Mouse (Mus musculus) brain, embryonic 14.5 days (tissue): ENCODE data around the gene Fam227b. TPM values are rescaled to one million over a fixed set of nuclear protein-coding genes. Genes with fewer than 3 reads are reported as not detected.

Experiments
- DNase-seq: peaks from one replicate; pipeline ENCODE4 v3.0.0-alpha.2; 2011; ENCODE audit warnings: low read depth
- CTCF ChIP-seq: fragments of 200-500 bp; IDR thresholded peaks from 2 replicates; pipeline ENCODE4 v1.5.1; 2012; ENCODE audit warnings: inconsistent platforms, mild to moderate bottlenecking, moderate library complexity, borderline replicate concordance; ENCODE audit not compliant: insufficient read depth, insufficient read length; ENCODE audit errors: extremely low read depth
- POLR2A ChIP-seq: fragments of 200-500 bp; IDR thresholded peaks from 2 replicates; pipeline ENCODE4 v1.6.1; 2012; ENCODE audit warnings: mild to moderate bottlenecking, inconsistent platforms, borderline replicate concordance; ENCODE audit not compliant: poor library complexity, insufficient read depth, insufficient read length, severe bottlenecking; ENCODE audit errors: extremely low read depth
- polyA plus RNA-seq: library from polyadenylated mRNA; depleted of rRNA; stranded (reverse); fragments of >200 nt; gene quantifications from 2 replicates; pipeline ENCODE4 v1.2.3, GENCODE M21; 2012

The Fam227b gene
- polyA plus RNA-seq, 1 experiment: not detected

DNA sequence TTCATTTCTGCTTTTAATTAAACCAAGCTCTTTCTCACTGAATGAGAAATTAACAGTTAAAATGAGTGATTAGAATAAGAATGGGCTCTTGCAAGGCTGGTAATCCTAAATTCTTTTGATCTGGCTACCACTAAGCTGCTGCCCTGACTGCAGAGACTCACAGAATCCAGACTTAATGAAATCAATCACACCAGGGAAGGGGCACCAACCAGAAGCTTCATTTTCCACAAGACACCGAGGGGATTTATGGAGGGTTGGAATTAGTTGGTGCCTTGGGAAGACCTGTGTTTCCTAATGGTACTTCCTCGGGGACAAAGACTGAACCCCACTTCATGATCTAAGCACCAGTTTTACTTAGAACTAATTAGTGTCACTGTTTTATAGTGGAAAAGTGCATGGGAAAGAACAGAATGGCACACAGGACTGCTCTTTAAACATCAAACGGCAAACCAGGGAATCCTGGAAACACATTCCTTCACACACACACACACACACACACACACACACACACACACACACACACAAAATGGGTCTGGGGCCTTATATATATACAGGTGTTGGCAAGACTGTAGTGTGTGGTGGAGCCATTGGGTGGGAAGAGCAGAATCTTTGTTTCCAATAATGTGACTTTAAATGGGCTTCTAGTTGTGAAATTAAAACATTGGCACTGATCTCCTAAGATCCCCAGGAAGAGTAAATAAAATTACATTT is 135.9 kb downstream of the Fam227b start:
- DNase-seq: peak; percentile 88
- TF ChIP-seq POLR2A: no peak
- TF ChIP-seq CTCF: no peak

DNA sequence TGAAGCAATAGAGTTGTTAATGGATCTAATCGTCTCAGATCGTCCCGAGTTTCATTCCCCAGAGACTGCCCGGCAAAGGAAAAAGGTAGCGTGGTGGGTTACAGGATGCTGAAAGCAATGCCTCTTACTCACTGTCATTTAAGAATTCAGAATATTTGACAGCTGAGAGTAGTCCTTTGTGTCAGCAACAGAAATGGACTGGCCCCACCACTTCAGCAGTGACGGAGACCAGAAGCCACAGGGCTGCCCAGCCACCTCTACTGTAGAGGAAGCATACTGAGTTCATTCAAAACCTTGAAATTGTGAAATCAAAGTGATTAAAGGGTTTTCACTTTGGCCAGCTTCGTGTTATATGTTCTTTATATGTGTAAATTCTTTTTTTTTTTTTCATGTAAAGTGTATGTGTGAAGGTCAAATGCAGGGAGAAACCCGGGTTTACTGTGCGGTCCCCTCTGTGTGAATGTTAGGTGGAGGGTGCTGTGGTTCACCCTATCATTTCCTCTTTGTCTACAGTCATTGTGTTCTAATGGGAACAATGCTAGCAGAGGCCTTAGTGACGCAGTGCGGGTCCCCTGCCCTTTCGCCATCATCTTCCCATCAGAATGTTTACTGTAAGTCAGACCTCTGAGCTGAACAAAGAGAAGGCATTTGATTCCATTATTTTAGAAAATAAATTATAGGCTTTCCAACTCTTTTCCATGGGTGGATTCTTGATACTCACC is 136.7 kb downstream of the Fam227b start:
- peak; percentile 52 for DNase-seq
- TF ChIP-seq POLR2A: no peak
- TF ChIP-seq CTCF: no peak

DNA sequence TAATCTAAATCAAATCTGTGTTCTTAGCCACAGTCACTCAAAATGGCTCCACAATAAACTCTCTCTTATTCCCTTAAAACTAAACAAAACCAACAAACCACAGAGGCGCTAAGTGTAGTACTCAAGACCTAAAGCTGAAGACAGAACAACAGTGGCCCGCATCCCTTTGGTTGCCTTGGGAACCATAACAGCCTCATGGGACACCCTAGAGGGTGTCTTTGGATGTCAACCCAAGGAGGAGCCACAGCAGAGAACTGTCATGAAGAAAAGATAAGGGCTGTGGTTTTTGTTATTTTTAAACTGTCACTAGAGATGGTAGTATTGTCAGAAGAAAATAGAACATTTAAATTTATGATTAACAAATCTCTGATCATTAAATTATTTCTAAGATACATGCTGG is 145.1 kb downstream of the Fam227b start:
- no peak for DNase-seq
- TF ChIP-seq POLR2A (no peak), CTCF (no peak)

DNA sequence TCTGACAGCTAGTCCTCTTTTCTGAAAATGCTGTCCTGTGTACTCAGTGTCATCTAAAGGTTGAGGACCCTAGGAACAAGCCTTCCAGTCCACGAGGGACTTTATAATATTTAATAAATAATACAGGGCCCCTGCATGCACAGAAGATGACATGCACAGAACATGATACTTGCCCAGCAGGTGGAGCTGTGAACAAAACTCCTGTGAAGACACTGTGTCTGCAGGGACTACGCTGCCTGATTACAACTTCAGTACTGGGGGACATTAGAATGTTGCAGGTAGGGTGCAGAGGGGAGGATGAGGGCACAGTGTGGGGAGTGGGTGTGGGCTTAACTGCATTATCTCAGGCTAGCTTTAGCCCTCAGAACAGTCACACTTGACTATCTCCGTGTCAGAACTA is 145.7 kb downstream of the Fam227b start:
- peak; percentile 79 for DNase-seq

GRCm38 (mm10) chr2:126002291-126002690 is 149.5 kb downstream of the Fam227b start:
- no peak for TF ChIP-seq POLR2A
- no peak for TF ChIP-seq CTCF
- DNase-seq: no peak

More for the DNA sequence above, 145.7 kb downstream of the Fam227b start:
- TF ChIP-seq CTCF (peak; percentile 68; the same call in 1 of the 2 replicates), POLR2A (no peak)

DNA sequence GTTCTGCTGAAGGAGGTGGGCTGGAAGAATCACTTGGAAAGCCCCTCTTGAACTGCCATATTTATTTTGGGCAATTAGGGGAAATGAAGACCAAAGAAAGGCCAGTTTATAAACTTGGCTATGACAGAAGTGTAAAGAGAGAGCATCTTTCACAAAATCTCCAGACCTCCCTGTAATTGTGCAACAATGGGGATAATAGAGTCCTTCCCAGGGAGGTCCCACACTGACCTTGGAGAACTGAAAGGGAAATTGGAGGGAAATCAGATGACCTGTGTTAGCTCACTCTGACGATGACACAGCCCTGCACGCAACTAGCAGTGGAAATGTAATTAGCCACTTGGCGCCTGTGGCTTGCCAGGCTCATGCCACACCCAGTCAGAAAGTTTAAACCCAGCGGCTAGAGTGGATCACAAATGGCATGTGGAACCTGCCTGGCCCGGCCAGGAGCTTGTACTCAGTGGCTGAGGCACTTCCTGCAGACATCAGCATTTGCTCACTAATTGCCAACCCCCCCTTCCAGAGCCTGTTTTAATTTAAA is 175.9 kb downstream of the Fam227b start:
- TF ChIP-seq CTCF (no peak), POLR2A (no peak)
- no peak for DNase-seq

- no peak for TF ChIP-seq CTCF
- TF ChIP-seq POLR2A: no peak
- DNase-seq: no peak
These were observed 176.6 kb downstream of the Fam227b start for GRCm38 (mm10) chr2:125975206-125975605.

- no peak for DNase-seq
- TF ChIP-seq CTCF: no peak
These were observed 178.6 kb downstream of the Fam227b start for GRCm38 (mm10) chr2:125973207-125973606.

GRCm38 (mm10) chr2:125968811-125969210 is 183.0 kb downstream of the Fam227b start:
- TF ChIP-seq CTCF (no peak), POLR2A (no peak)

GRCm38 (mm10) chr2:125948195-125948594 is 203.6 kb downstream of the Fam227b start:
- no peak for TF ChIP-seq CTCF
- TF ChIP-seq POLR2A: no peak
- DNase-seq: no peak

More at GRCm38 (mm10) chr2:125968811-125969210, 183.0 kb downstream of the Fam227b start:
- no peak for DNase-seq

- TF ChIP-seq POLR2A (no peak), CTCF (no peak)
- DNase-seq: no peak
These were observed 208.5 kb downstream of the Fam227b start for GRCm38 (mm10) chr2:125943301-125943700.
